Mouse (Mus musculus) erythroblast, embryonic 14.5 days (primary cell): ENCODE results near the gene Rnf152. TPM values are rescaled to one million over a fixed set of nuclear protein-coding genes. Genes with fewer than 3 reads are reported as not detected.

ENCODE experiments used
- H3K27me3 ChIP-seq: 2 replicates; pipeline ENCODE4 v1.6.1; 2012; ENCODE audit warnings: inconsistent platforms; ENCODE audit not compliant: control insufficient read depth
- H3K36me3 ChIP-seq: 2 replicates; pipeline ENCODE4 v1.6.1; 2012; ENCODE audit warnings: mild to moderate bottlenecking, inconsistent platforms; ENCODE audit not compliant: control insufficient read depth
- H3K4me1 ChIP-seq: 2 replicates; pipeline ENCODE4 v1.6.1; 2012; ENCODE audit warnings: inconsistent platforms; ENCODE audit not compliant: control insufficient read depth
- H3K4me3 ChIP-seq: replicated peaks from 2 replicates; pipeline ENCODE3; 2012; ENCODE audit warnings: moderate library complexity, mild to moderate bottlenecking, inconsistent platforms
- H3K9me3 ChIP-seq: 2 replicates; pipeline ENCODE4 v1.6.1; 2012; ENCODE audit warnings: low read length, inconsistent platforms, mixed read lengths; ENCODE audit not compliant: control insufficient read depth
- GATA1 ChIP-seq: IDR thresholded peaks from 2 replicates; pipeline ENCODE4 v1.6.1; 2012; ENCODE audit warnings: low read length, inconsistent platforms, mixed read lengths
- TAL1 ChIP-seq: IDR thresholded peaks from 3 replicates; pipeline ENCODE4 v1.6.1; 2012; ENCODE audit warnings: low read length, inconsistent platforms, mixed read lengths
- polyA plus RNA-seq: library from polyadenylated mRNA; stranded (reverse); fragments of >175 nt; gene quantifications from 2 replicates; pipeline ENCODE4 v1.2.3, GENCODE M21; 2012

The Rnf152 gene
- polyA plus RNA-seq, 1 experiment, result not detected

- no peaks in the 10 kb centered on the region for H3K36me3 ChIP-seq
- TF ChIP-seq GATA1 (no peak), TAL1 (no peak)
- 0 out of 2 replicates have a peak, but pooled peaks cover 2% of the 10 kb centered on the region for H3K9me3 ChIP-seq
- H3K4me1 ChIP-seq, result no peaks in the 10 kb centered on the region; the same call in 1 of the 2 replicates
- H3K27me3 ChIP-seq, result peaks cover 23% of the 10 kb centered on the region
- no peak overlapping the region for H3K4me3 ChIP-seq
Observed at GRCm38 (mm10) chr1:105351806-105352205, 4.7 kb downstream of the Rnf152 start.

GRCm38 (mm10) chr1:105342305-105342704 is 14.2 kb downstream of the Rnf152 start:
- Histone ChIP-seq H3K9me3 (0 out of 2 replicates have a peak, but pooled peaks cover 5% of the 10 kb centered on the region), H3K4me3 (no peak overlapping the region), H3K36me3 (no peaks in the 10 kb centered on the region), H3K4me1 (no peaks in the 10 kb centered on the region), H3K27me3 (no peaks in the 10 kb centered on the region)
- TF ChIP-seq GATA1, result no peak
- TF ChIP-seq TAL1, result no peak

GRCm38 (mm10) chr1:105340943-105341342 is 15.6 kb downstream of the Rnf152 start:
- H3K36me3 ChIP-seq, result no peaks in the 10 kb centered on the region
- H3K4me1 ChIP-seq, result no peaks in the 10 kb centered on the region
- no peak overlapping the region for H3K4me3 ChIP-seq
- H3K27me3 ChIP-seq, result no peaks in the 10 kb centered on the region
- no peak for TF ChIP-seq TAL1
- no peak for TF ChIP-seq GATA1
- 0 out of 2 replicates have a peak, but pooled peaks cover 3% of the 10 kb centered on the region for H3K9me3 ChIP-seq

GRCm38 (mm10) chr1:105337397-105337796 is 19.1 kb downstream of the Rnf152 start:
- Histone ChIP-seq H3K9me3 (peaks cover 3% of the 10 kb centered on the region; the same call in 1 of the 2 replicates), H3K4me1 (no peaks in the 10 kb centered on the region), H3K27me3 (no peaks in the 10 kb centered on the region), H3K36me3 (no peaks in the 10 kb centered on the region), H3K4me3 (no peak overlapping the region)
- TF ChIP-seq TAL1, result no peak
- TF ChIP-seq GATA1, result no peak

- no peak overlapping the region for H3K4me3 ChIP-seq
- TF ChIP-seq GATA1 (no peak), TAL1 (no peak)
- no peaks in the 10 kb centered on the region for H3K27me3 ChIP-seq
- H3K4me1 ChIP-seq, result no peaks in the 10 kb centered on the region
- no peaks in the 10 kb centered on the region for H3K36me3 ChIP-seq
- peaks cover 3% of the 10 kb centered on the region; the same call in 1 of the 2 replicates for H3K9me3 ChIP-seq
Observed at GRCm38 (mm10) chr1:105336096-105336495, 20.4 kb downstream of the Rnf152 start.

GRCm38 (mm10) chr1:105332087-105332731 is 24.3 kb downstream of the Rnf152 start:
- no peaks in the 10 kb centered on the region for H3K4me1 ChIP-seq
- H3K9me3 ChIP-seq, result no peaks in the 10 kb centered on the region; the same call in none of the 2 replicates
- no peaks in the 10 kb centered on the region for H3K27me3 ChIP-seq
- no peak overlapping the region for H3K4me3 ChIP-seq
- TF ChIP-seq TAL1, result no peak
- no peak for TF ChIP-seq GATA1
- no peaks in the 10 kb centered on the region for H3K36me3 ChIP-seq

- H3K27me3 ChIP-seq, result no peaks in the 10 kb centered on the region
- H3K4me1 ChIP-seq, result no peaks in the 10 kb centered on the region
- no peak overlapping the region for H3K4me3 ChIP-seq
- H3K36me3 ChIP-seq, result no peaks in the 10 kb centered on the region
- TF ChIP-seq TAL1, result no peak
- no peak for TF ChIP-seq GATA1
- H3K9me3 ChIP-seq, result peaks cover 2% of the 10 kb centered on the region
Observed at GRCm38 (mm10) chr1:105331605-105332004, 24.9 kb downstream of the Rnf152 start.

GRCm38 (mm10) chr1:105330581-105331320 is 25.8 kb downstream of the Rnf152 start:
- TF ChIP-seq TAL1 (no peak), GATA1 (no peak)
- no peaks in the 10 kb centered on the region for H3K27me3 ChIP-seq
- no peaks in the 10 kb centered on the region for H3K36me3 ChIP-seq
- H3K4me3 ChIP-seq, result no peak overlapping the region
- H3K4me1 ChIP-seq, result no peaks in the 10 kb centered on the region
- H3K9me3 ChIP-seq, result peaks cover 2% of the 10 kb centered on the region

GRCm38 (mm10) chr1:105327789-105328188 is 28.7 kb downstream of the Rnf152 start:
- Histone ChIP-seq H3K36me3 (no peaks in the 10 kb centered on the region), H3K4me1 (no peaks in the 10 kb centered on the region), H3K9me3 (peaks cover 2% of the 10 kb centered on the region; the same call in 1 of the 2 replicates), H3K4me3 (no peak overlapping the region), H3K27me3 (no peaks in the 10 kb centered on the region)
- TF ChIP-seq GATA1, result no peak
- no peak for TF ChIP-seq TAL1
